Mouse (Mus musculus) midbrain, postnatal 0 days (tissue): Measurements from ENCODE around the gene Sema4a. TPM values are rescaled to one million over a fixed set of nuclear protein-coding genes. Genes with fewer than 3 reads are reported as not detected.

ENCODE experiments used
- ATAC-seq: fragments of 200-750 bp; cut with Nextera tagmentation; 2 replicates; pipeline ENCODE4 v1.8.0; 2017; ENCODE audit warnings: moderate number of reproducible peaks, mild to moderate bottlenecking, moderate TSS enrichment, moderate library complexity; ENCODE audit not compliant: low FRiP score
- DNase-seq: peaks from one replicate; pipeline ENCODE4 v3.0.0-alpha.2; 2015; ENCODE audit warnings: low spot score
- H3K27ac ChIP-seq: fragments of 300-500 bp; sonication (generic); 2 replicates; pipeline ENCODE4 v1.5.1; 2014; ENCODE audit warnings: low read depth, mild to moderate bottlenecking, low read length, mixed read lengths
- H3K27me3 ChIP-seq: fragments of 300-500 bp; sonication (generic); 2 replicates; pipeline ENCODE4 v1.6.1; 2014; ENCODE audit warnings: low read length, control low read depth, mixed read lengths; ENCODE audit not compliant: insufficient read depth
- H3K36me3 ChIP-seq: fragments of 300-500 bp; sonication (generic); 2 replicates; pipeline ENCODE4 v1.6.1; 2014; ENCODE audit warnings: low read length, control low read depth, mixed read lengths; ENCODE audit not compliant: insufficient read depth
- H3K4me1 ChIP-seq: fragments of 300-500 bp; sonication (generic); 2 replicates; pipeline ENCODE4 v1.6.1; 2014; ENCODE audit warnings: mild to moderate bottlenecking, control low read depth, antibody characterized with exemption, low read length, mixed read lengths; ENCODE audit not compliant: insufficient read depth
- H3K4me2 ChIP-seq: fragments of 300-500 bp; sonication (generic); 2 replicates; pipeline ENCODE4 v1.6.1; 2014; ENCODE audit warnings: low read depth, mild to moderate bottlenecking, low read length, mixed read lengths; ENCODE audit not compliant: poor library complexity, severe bottlenecking
- H3K4me3 ChIP-seq: fragments of 300-500 bp; sonication (generic); 2 replicates; pipeline ENCODE4 v1.5.1; 2014; ENCODE audit warnings: low read depth, mild to moderate bottlenecking, low read length, moderate library complexity
- H3K9ac ChIP-seq: fragments of 300-500 bp; sonication (generic); replicated peaks from 2 replicates; pipeline ENCODE4 v1.6.1; 2014; ENCODE audit warnings: mild to moderate bottlenecking, low read length, moderate library complexity, mixed read lengths; ENCODE audit not compliant: poor library complexity, severe bottlenecking
- H3K9me3 ChIP-seq: fragments of 300-500 bp; sonication (generic); 2 replicates; pipeline ENCODE4 v1.6.1; 2016; ENCODE audit warnings: low read length, control low read depth
- CTCF ChIP-seq: IDR thresholded peaks from 2 replicates; pipeline ENCODE4 v1.5.1; 2016; ENCODE audit warnings: antibody characterized with exemption, mild to moderate bottlenecking
- WGBS: fragments of 180-500 bp; shearing (Covaris S2); extraction: QIAGEN DNeasy Blood & Tissue Kit; methylation state at CpG from one replicate; pipeline ENCODE4 v1.1.7; 2014; 5-methylcytosine and 5-hydroxymethylcytosine counted together
- polyA plus RNA-seq: library from polyadenylated mRNA; unstranded; fragments of >200 nt; fragmentation: Nextera tagmentation; extraction: Ambion mirVana; gene quantifications from 2 replicates; pipeline ENCODE4 v1.2.1, GENCODE M21; 2015
- total RNA-seq: library from RNA; depleted of rRNA; stranded (reverse); fragments of >200 nt; gene quantifications from 2 replicates; pipeline ENCODE4 v1.2.3, GENCODE M21; 2014

Gene Sema4a
- total and polyA plus RNA-seq, 2 experiments from 2014 or later = 42.1 to 62.0 TPM

DNA sequence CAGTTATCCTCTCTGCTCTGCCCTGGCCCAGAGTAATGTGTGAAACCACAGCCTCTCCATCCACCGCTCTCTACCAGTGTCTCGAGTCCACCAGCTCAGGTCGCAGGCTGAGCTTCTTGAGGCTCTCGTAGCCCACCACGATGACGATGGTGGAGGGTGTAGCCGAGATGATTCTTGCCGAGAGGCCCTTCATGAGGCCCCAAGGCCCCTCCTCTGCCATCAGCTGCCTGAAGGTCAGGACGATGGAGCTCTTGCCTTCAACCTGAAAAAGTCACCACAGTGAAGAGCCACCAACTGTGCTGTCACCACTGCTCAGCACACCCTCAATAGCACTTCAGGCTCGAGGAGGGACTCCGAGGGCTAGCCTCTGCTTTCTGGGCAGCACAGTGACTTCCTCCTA is 48.3 kb downstream of the Sema4a start:
- Histone ChIP-seq H3K4me2 (no peak overlapping the region), H3K27ac (no peak overlapping the region), H3K36me3 (peaks cover 31% of the 10 kb centered on the region), H3K4me3 (no peak overlapping the region), H3K9ac (no peak overlapping the region), H3K9me3 (no peaks in the 10 kb centered on the region), H3K27me3 (no peaks in the 10 kb centered on the region), H3K4me1 (no peaks in the 10 kb centered on the region)
- no peak for TF ChIP-seq CTCF
- 89% methylated on average over 11 of the region's 11 CpGs for WGBS
- ATAC-seq = no peak
- no peak for DNase-seq

DNA sequence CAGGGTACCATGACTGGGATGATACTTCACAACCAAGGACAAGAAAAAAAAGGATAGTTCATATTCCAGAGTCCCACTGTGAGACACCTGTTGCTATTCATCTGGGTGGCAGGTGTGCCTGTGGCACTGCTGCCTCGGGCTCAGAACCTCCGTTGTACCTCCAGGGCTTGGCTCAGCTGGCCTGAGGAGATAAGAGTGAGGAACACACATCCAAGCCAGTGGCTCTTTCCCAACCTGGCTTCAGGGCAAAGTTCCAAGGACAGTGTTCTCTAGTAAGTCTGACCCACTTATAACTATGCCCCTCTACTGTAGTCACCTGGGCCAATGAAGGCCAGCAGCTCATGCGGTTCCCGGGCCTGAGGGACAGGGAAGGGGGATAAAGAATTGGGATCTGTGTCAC is 49.3 kb downstream of the Sema4a start:
- no peak overlapping the region for H3K4me3 ChIP-seq
- no peaks in the 10 kb centered on the region for H3K9me3 ChIP-seq
- H3K4me2 ChIP-seq = no peak overlapping the region
- WGBS = 87% methylated on average over 4 of the region's 4 CpGs
- no peak overlapping the region for H3K9ac ChIP-seq
- H3K27me3 ChIP-seq = no peaks in the 10 kb centered on the region
- no peak for TF ChIP-seq CTCF
- H3K4me1 ChIP-seq = no peaks in the 10 kb centered on the region
- no peak overlapping the region for H3K27ac ChIP-seq
- peaks cover 24% of the 10 kb centered on the region for H3K36me3 ChIP-seq
- ATAC-seq (no peak), DNase-seq (no peak)

DNA sequence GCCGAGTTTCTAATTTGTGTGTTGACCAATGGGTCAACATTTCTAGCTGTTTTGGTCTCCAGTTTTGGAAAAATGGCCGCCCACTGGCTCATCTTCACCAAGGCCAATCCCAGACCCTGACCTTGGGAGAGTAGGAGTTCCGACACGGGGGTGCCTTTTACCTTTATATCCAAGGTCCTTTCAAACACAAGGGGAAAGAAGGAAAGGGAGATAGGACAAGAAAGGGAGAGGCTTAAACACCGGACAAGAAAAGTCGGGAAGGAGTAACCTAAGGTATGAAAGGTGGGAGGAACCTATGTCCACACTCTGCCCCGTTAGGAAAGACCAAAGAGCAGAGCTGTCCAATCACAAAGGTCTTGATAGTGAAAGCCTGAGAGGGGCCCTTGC is 50.3 kb downstream of the Sema4a start:
- Histone ChIP-seq H3K4me1 (no peaks in the 10 kb centered on the region), H3K4me3 (peak overlapping the region; percentile 52), H3K36me3 (peaks cover 21% of the 10 kb centered on the region), H3K9me3 (no peaks in the 10 kb centered on the region), H3K27me3 (no peaks in the 10 kb centered on the region), H3K4me2 (peak overlapping the region; percentile 55), H3K9ac (no peak overlapping the region), H3K27ac (peak overlapping the region; percentile 86)
- ATAC-seq (no peak), DNase-seq (no peak)
- TF ChIP-seq CTCF = no peak
- WGBS = 25% methylated on average over 7 of the region's 7 CpGs

DNA sequence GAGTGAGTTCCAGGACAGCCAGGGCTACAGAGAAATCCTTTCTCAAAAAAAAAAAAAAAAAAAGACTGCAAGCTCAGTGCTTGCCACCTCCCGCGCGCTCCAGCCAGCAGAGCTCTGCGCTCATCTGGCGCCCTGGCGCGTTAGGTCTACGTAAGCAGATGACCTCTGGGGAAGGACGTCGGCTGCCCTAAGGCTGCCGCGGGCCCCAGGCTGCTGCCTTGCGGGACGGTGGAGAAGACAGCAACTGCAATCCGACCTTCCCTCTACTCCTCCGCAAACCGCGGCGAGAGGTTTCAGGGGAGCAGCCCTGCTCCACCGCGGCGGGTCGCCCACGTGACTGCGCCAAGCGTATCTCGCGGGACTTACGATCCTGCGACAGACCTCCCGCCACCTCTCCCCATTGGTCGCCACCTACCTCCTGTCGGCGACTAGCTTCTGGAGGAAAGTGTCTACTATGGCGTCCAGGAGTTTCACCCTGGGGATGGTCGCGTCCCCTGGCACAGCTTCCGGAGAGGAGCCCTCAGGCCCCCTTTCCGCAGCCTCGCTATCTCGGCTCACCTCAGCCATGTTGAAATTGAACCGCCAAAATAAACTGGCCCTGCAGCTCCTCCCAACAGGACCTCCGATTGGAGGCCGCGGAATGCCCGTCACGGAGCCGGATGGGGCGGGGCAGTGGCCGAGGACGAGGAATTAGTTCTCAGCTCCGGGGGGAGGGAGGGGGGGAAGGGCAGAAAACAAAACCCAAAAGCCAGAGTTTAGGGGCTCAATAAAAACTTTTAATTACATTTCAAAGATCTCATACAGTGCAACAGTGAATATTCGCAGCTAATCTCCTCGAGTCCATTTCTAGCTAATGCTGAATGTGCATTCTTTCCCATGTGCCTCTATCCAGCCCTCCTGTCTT is 51.0 kb downstream of the Sema4a start, which contains the start of gene Pmf1:
TSS of gene Pmf1 (minus strand) at position 591 of the 904 bp plus-strand sequence.
- H3K4me3 ChIP-seq = peak within 1 kb of the TSS; percentile 52
- peak within 1 kb of the TSS; percentile 86 for H3K27ac ChIP-seq
- H3K4me1 ChIP-seq = no peaks in the 10 kb centered on the region
- TF ChIP-seq CTCF = peak; percentile 2; the same call in 1 of the 2 replicates
- WGBS = under 1% methylated on average over 54 of the region's 54 CpGs
- DNase-seq (peak; percentile 89), ATAC-seq (peak; percentile 91)
- peaks cover 15% of the 10 kb centered on the region for H3K36me3 ChIP-seq
- H3K9me3 ChIP-seq = no peaks in the 10 kb centered on the region
- peak within 1 kb of the TSS; percentile 55 for H3K4me2 ChIP-seq
- peak within 1 kb of the TSS; percentile 75 for H3K9ac ChIP-seq
- no peaks in the 10 kb centered on the region for H3K27me3 ChIP-seq

DNA sequence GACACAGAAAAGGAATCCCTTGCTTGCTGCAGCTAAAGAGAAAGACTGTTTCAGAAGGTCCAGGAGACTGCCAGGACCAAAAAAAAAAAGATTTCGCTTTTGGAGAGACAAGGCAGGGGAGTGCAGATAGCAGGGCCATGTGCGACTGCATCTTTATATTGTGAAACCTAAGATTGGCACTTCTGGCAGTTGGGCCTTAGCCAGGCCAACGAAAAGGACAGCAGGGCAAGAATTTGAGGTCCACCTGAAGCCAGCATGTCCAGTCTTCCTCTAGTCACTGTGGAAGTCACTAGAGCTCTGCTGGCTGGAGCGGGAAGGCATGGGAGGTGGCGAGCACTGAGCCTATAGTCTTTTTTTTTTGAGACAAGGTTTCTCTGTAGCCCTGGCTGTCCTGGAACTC is 52.0 kb downstream of the Sema4a start:
- WGBS = 73% methylated on average over 5 of the region's 5 CpGs
- Histone ChIP-seq H3K4me1 (no peaks in the 10 kb centered on the region), H3K9ac (no peak overlapping the region), H3K27ac (no peak overlapping the region), H3K4me2 (peak overlapping the region; percentile 55; the same call in 1 of the 2 replicates), H3K27me3 (no peaks in the 10 kb centered on the region), H3K9me3 (no peaks in the 10 kb centered on the region), H3K36me3 (peaks cover 15% of the 10 kb centered on the region), H3K4me3 (no peak overlapping the region)
- DNase-seq = no peak
- ATAC-seq = no peak
- TF ChIP-seq CTCF = no peak

DNA sequence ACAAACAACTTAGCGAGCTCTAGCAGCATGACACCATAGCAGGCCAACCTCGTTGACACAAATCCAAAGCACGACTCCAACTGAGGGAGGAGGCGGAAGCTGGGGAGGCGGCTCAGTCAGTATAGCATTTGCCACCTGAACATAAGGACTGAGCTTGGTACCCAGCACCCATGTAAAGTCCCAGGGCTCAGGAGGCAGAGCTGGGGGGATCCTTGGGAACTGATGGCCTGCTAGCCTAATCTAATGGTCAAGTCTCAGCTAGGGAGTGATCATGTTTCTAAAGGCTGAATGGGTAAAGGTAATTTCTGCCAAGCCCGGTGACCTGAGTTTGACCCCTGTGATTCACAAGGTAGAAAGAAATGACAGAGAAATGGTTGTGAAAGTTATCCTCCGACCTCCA is 53.5 kb downstream of the Sema4a start:
- Histone ChIP-seq H3K4me1 (no peaks in the 10 kb centered on the region), H3K4me2 (no peak overlapping the region), H3K9me3 (no peaks in the 10 kb centered on the region), H3K4me3 (no peak overlapping the region), H3K36me3 (peaks cover 5% of the 10 kb centered on the region), H3K9ac (no peak overlapping the region), H3K27me3 (no peaks in the 10 kb centered on the region), H3K27ac (no peak overlapping the region)
- ATAC-seq (no peak), DNase-seq (no peak)
- TF ChIP-seq CTCF = no peak
- WGBS = 59% methylated on average over 7 of the region's 7 CpGs
